ENCODE assay signal across 20 mouse cellular contexts in genomic region chr16:38519140-38519539, GRCm38 (mm10).
"Had no signal": no experiment of that assay in that cellular context is flagged by ENCODE, and none has a peak within 500 bp of the region (broad histone marks: within the 10 kb centered on the region; RNA-seq: fewer than 3 reads in every experiment).

No protein-coding gene starts in this region.

- H3K9me3 ChIP-seq: limb, embryonic 12.5 days; limb, embryonic 15.5 days; midbrain, embryonic 12.5 days; midbrain, embryonic 15.5 days; neural tube, embryonic 12.5 days; neural tube, embryonic 15.5 days; stomach, embryonic 15.5 days had no signal

- DNase-seq: kidney, postnatal 25 days; layer of hippocampus, postnatal 36 days; left cerebral cortex, postnatal 4 days; liver, postnatal 0 days; lung, embryonic 14.5 days; right cerebral cortex, postnatal 4 days; thymus, postnatal 25 days had no signal

- H3K27ac ChIP-seq: kidney, postnatal 0 days; layer of hippocampus, adult 2 months; left cerebral cortex, adult 2 months; limb, embryonic 12.5 days; limb, embryonic 15.5 days; liver, embryonic 14.5 days; macrophage; midbrain, embryonic 12.5 days; midbrain, embryonic 15.5 days; neural tube, embryonic 12.5 days; neural tube, embryonic 15.5 days; stomach, embryonic 15.5 days had no signal

- H3K4me2 ChIP-seq: limb, embryonic 12.5 days; limb, embryonic 15.5 days; liver, embryonic 11.5 days; lung, embryonic 14.5 days; midbrain, embryonic 12.5 days; midbrain, embryonic 15.5 days; neural tube, embryonic 12.5 days; neural tube, embryonic 15.5 days; stomach, embryonic 15.5 days had no signal

- H3K9ac ChIP-seq: limb, embryonic 12.5 days; limb, embryonic 15.5 days; liver, embryonic 14.5 days; liver, postnatal 0 days; lung, embryonic 14.5 days; midbrain, embryonic 12.5 days; midbrain, embryonic 15.5 days; neural tube, embryonic 12.5 days; neural tube, embryonic 15.5 days; stomach, embryonic 15.5 days had no signal

- H3K4me3 ChIP-seq: layer of hippocampus, adult 2 months; left cerebral cortex, adult 2 months; limb, embryonic 12.5 days; limb, embryonic 15.5 days; midbrain, embryonic 12.5 days; midbrain, embryonic 15.5 days; neural tube, embryonic 12.5 days; neural tube, embryonic 15.5 days; stomach, embryonic 15.5 days had no signal

- H3K27me3 ChIP-seq: limb, embryonic 12.5 days; limb, embryonic 15.5 days; midbrain, embryonic 12.5 days; midbrain, embryonic 15.5 days; neural tube, embryonic 12.5 days; neural tube, embryonic 15.5 days; stomach, embryonic 15.5 days had no signal
